Mouse (Mus musculus): ENCODE data around the gene Parvg. TPM values are rescaled to one million over a fixed set of nuclear protein-coding genes. Genes with fewer than 3 reads are reported as not detected.

Gene Parvg
- polyA plus RNA-seq, 1 experiment from 2014 or later = 1.1 TPM

- peak overlapping the region; percentile 86 for H3K27ac ChIP-seq (ENCODE audit: low read length)
- H3K4me1 ChIP-seq (ENCODE audit: control insufficient read depth, insufficient read depth, low read length) = peaks cover 64% of the 10 kb centered on the region
- H3K36me3 ChIP-seq (ENCODE audit: control insufficient read depth, insufficient read depth, low read length) = no peaks in the 10 kb centered on the region
- H3K4me2 ChIP-seq (ENCODE audit: low read length) = no peak overlapping the region
- H3K4me3 ChIP-seq (ENCODE audit: low read depth, low read length) = no peak overlapping the region
- ATAC-seq = no peak
- no peaks in the 10 kb centered on the region for H3K9me3 ChIP-seq (replicated peaks; ENCODE audit: control insufficient read depth, low read length, poor library complexity, severe bottlenecking)
- no peaks in the 10 kb centered on the region for H3K27me3 ChIP-seq (ENCODE audit: control insufficient read depth, insufficient read depth, low read depth, low read length)
- 0 out of 2 replicates have a peak overlapping the region, but pooled peaks have one; percentile 42 for H3K9ac ChIP-seq (ENCODE audit: low read depth, low read length)
- WGBS = 34% methylated on average over 2 of the region's 2 CpGs
These were observed 23.2 kb upstream of the Parvg start for GRCm38 (mm10) chr15:84300591-84300990.

DNA sequence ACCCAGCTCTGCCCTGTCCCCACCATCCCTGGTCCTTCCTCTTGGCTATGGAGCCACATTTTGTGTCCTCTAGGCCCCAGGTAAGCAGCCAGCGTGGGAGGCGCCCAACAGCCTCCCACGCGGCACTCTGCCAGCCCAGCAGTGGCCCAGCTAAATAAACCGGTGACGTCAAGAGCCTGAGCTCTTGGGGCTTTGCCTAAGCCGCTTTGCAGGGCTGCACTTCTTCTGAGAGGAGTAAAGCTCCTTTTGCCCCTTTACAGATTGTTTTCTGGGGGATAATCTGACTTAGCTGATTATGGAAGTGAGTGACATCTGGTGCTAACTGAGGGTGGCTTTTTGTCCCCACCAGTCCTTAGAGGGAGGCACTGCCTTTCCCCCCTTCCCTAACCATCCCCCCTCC, 22.8 kb upstream of the Parvg start:
- H3K9ac ChIP-seq (ENCODE audit: low read depth, low read length) = no peak overlapping the region
- H3K4me3 ChIP-seq (ENCODE audit: low read depth, low read length) = no peak overlapping the region
- ATAC-seq = no peak
- H3K4me2 ChIP-seq (ENCODE audit: low read length) = no peak overlapping the region
- no peaks in the 10 kb centered on the region for H3K27me3 ChIP-seq (ENCODE audit: control insufficient read depth, insufficient read depth, low read depth, low read length)
- no peaks in the 10 kb centered on the region for H3K9me3 ChIP-seq (replicated peaks; ENCODE audit: control insufficient read depth, low read length, poor library complexity, severe bottlenecking)
- no peaks in the 10 kb centered on the region for H3K36me3 ChIP-seq (ENCODE audit: control insufficient read depth, insufficient read depth, low read length)
- WGBS = 10% methylated on average over 7 of the region's 7 CpGs
- peaks cover 67% of the 10 kb centered on the region for H3K4me1 ChIP-seq (ENCODE audit: control insufficient read depth, insufficient read depth, low read length)
- peak overlapping the region; percentile 86 for H3K27ac ChIP-seq (ENCODE audit: low read length)

DNA sequence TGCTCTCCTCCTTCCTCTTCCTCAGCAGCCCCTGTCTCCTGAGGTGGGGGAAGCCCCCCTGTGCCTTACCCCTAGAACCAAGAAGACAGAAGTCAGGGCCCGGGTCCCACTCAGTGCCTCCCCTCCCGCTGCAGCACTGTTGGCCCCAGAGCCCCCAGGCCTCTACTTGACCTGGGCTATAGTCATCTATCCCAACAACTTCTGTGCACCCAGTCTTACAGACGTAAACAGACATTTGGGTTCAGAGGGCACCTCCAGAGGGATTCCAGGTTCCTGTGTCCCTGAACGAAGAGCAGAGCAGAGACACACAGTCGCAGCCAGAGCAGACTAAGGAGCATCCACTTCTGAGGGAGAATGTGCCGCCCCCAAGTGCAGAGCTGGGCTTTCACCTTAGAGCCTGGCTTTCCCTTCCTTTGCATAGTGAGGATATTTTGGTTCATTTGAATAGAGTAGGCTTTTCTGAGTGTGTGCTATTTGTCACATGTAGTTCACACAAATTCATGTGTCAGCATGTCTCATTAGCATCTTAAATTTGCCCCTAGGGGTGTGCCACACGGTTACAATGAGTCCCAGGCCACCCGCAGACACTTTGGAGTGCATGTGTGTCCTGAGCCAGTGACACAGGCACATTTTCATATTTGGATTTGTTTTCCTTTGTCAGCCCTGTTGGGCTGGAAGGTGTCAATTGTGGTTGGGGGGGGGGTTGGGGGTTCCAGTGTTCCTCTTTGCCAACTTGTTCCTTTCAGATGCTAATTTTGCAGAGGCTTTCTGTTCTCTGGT, 22.0 kb upstream of the Parvg start:
- H3K9me3 ChIP-seq (replicated peaks; ENCODE audit: control insufficient read depth, low read length, poor library complexity, severe bottlenecking) = no peaks in the 10 kb centered on the region
- H3K4me3 ChIP-seq (ENCODE audit: low read depth, low read length) = no peak overlapping the region
- H3K4me1 ChIP-seq (ENCODE audit: control insufficient read depth, insufficient read depth, low read length) = peaks cover 67% of the 10 kb centered on the region
- H3K36me3 ChIP-seq (ENCODE audit: control insufficient read depth, insufficient read depth, low read length) = no peaks in the 10 kb centered on the region
- no peaks in the 10 kb centered on the region for H3K27me3 ChIP-seq (ENCODE audit: control insufficient read depth, insufficient read depth, low read depth, low read length)
- no peak overlapping the region for H3K4me2 ChIP-seq (ENCODE audit: low read length)
- H3K27ac ChIP-seq (ENCODE audit: low read length) = peak overlapping the region; percentile 86
- ATAC-seq = no peak
- WGBS = 10% methylated on average over 8 of the region's 8 CpGs
- no peak overlapping the region for H3K9ac ChIP-seq (ENCODE audit: low read depth, low read length)

DNA sequence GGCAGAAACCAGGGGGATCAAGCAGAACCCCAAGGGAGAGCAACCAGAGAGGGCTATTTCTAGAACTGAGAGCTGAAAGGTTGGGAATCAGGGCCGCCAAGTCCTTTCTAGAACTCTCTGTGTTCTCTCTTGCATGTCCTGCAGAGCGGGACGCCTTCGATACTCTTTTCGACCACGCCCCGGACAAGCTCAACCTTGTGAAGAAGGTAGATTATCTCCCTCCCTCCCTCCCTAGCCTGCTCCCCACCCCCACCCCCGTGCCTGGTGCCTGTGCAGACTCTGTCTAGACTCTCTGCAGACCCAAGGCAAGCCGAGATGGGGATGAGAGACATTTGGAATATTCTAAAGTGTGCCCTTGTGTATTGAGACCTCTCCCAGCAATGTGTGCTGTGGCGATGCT, 20.6 kb upstream of the Parvg start:
- Histone ChIP-seq H3K9me3 (replicated peaks; ENCODE audit: control insufficient read depth, low read length, poor library complexity, severe bottlenecking) (no peaks in the 10 kb centered on the region), H3K4me2 (ENCODE audit: low read length) (no peak overlapping the region), H3K27ac (ENCODE audit: low read length) (no peak overlapping the region), H3K36me3 (ENCODE audit: control insufficient read depth, insufficient read depth, low read length) (no peaks in the 10 kb centered on the region), H3K4me3 (ENCODE audit: low read depth, low read length) (no peak overlapping the region), H3K9ac (ENCODE audit: low read depth, low read length) (no peak overlapping the region), H3K27me3 (ENCODE audit: control insufficient read depth, insufficient read depth, low read depth, low read length) (no peaks in the 10 kb centered on the region), H3K4me1 (ENCODE audit: control insufficient read depth, insufficient read depth, low read length) (peaks cover 63% of the 10 kb centered on the region)
- no peak for ATAC-seq
- WGBS = 45% methylated on average over 10 of the region's 10 CpGs

GRCm38 (mm10) chr15:84305333-84305732, 18.5 kb upstream of the Parvg start:
- Histone ChIP-seq H3K36me3 (ENCODE audit: control insufficient read depth, insufficient read depth, low read length) (no peaks in the 10 kb centered on the region), H3K4me1 (ENCODE audit: control insufficient read depth, insufficient read depth, low read length) (peaks cover 43% of the 10 kb centered on the region), H3K4me3 (ENCODE audit: low read depth, low read length) (no peak overlapping the region), H3K27ac (ENCODE audit: low read length) (peak overlapping the region; percentile 61), H3K4me2 (ENCODE audit: low read length) (no peak overlapping the region), H3K9ac (ENCODE audit: low read depth, low read length) (peak overlapping the region; percentile 7; the same call in 1 of the 2 replicates), H3K9me3 (replicated peaks; ENCODE audit: control insufficient read depth, low read length, poor library complexity, severe bottlenecking) (no peaks in the 10 kb centered on the region), H3K27me3 (ENCODE audit: control insufficient read depth, insufficient read depth, low read depth, low read length) (no peaks in the 10 kb centered on the region)
- WGBS = 17% methylated on average over 10 of the region's 10 CpGs
- no peak for ATAC-seq

GRCm38 (mm10) chr15:84310271-84310670, 13.6 kb upstream of the Parvg start:
- Histone ChIP-seq H3K4me3 (ENCODE audit: low read depth, low read length) (no peak overlapping the region), H3K27ac (ENCODE audit: low read length) (no peak overlapping the region), H3K9ac (ENCODE audit: low read depth, low read length) (no peak overlapping the region), H3K36me3 (ENCODE audit: control insufficient read depth, insufficient read depth, low read length) (no peaks in the 10 kb centered on the region), H3K27me3 (ENCODE audit: control insufficient read depth, insufficient read depth, low read depth, low read length) (no peaks in the 10 kb centered on the region), H3K9me3 (replicated peaks; ENCODE audit: control insufficient read depth, low read length, poor library complexity, severe bottlenecking) (no peaks in the 10 kb centered on the region), H3K4me1 (ENCODE audit: control insufficient read depth, insufficient read depth, low read length) (peaks cover 29% of the 10 kb centered on the region), H3K4me2 (ENCODE audit: low read length) (no peak overlapping the region)
- ATAC-seq = no peak
- WGBS = 47% methylated on average over 11 of the region's 11 CpGs

DNA sequence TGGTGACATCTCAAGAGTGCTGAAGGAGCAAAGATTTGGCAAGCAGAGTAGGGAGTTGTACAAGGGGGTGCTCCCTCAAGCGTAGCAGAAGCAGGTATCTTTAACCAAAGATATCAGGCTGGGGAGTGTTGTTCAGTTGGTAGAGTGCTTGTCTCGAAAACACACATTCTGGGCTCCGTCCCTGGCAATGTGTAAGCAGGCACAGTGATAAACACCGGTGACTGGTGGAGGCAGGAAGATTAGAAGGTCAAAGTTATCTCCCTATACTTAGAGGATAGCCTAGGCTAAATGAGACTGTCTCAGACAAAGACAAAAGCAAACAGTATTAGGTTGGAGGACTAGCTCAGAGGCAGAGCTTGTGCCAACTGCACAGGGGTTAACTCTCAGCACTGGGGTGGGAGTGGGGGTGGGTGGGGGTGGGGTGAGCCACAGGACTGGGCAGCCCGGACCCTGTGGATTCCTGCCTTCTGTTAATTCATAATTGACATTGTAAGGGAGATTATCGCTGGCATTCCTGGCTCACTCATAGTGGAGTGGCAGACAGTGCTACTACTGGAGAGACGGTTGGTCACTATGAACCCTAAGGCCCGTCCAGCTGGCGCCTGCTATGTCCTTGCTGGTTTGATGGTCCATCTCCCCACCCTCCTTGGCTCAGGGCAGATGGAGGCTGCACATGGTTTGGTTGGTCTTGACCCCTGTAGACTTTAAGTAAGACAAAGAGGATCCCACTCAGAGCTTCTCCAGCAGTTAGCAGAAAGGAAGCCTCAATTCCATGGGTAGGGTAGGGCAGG, 12.3 kb upstream of the Parvg start:
- Histone ChIP-seq H3K4me1 (ENCODE audit: control insufficient read depth, insufficient read depth, low read length) (peaks cover 29% of the 10 kb centered on the region), H3K4me2 (ENCODE audit: low read length) (no peak overlapping the region), H3K4me3 (ENCODE audit: low read depth, low read length) (no peak overlapping the region), H3K36me3 (ENCODE audit: control insufficient read depth, insufficient read depth, low read length) (no peaks in the 10 kb centered on the region), H3K9ac (ENCODE audit: low read depth, low read length) (no peak overlapping the region), H3K27ac (ENCODE audit: low read length) (no peak overlapping the region), H3K9me3 (replicated peaks; ENCODE audit: control insufficient read depth, low read length, poor library complexity, severe bottlenecking) (no peaks in the 10 kb centered on the region), H3K27me3 (ENCODE audit: control insufficient read depth, insufficient read depth, low read depth, low read length) (no peaks in the 10 kb centered on the region)
- WGBS = 76% methylated on average over 9 of the region's 9 CpGs
- ATAC-seq = no peak

DNA sequence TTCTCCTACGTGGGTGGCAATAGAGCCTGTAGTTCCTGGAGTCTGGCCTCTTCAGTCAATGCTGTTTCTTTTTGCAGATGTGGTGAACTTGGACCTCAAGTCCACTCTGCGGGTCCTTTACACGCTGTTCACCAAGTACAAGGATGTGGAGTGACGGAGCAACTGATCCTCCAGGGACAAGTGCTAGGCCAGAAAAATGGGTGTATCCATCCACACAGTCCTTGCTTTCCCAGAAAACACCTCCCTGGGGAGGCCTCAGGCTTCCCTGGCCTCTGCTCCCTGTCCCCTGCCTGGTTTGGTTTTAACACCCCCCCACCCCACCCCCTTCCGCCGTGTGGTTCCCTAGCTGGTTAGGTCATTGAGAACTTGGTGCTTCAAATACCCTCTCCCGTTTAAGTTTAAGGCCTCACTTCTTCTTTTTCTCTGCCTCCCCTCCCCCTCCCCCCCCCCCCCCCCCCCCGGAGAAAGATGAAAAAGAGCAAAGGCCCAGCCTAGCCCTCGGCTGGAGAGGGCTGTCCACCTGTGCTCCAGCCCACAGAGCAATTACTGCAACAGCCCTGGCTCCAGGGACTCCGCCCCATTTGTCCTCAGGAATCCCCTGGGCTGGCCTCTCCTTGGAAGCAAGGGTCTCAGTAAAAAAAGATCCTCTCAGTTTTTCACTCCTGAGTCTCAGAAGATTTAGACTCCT, 10.8 kb upstream of the Parvg start:
- Histone ChIP-seq H3K36me3 (ENCODE audit: control insufficient read depth, insufficient read depth, low read length) (no peaks in the 10 kb centered on the region), H3K4me2 (ENCODE audit: low read length) (no peak overlapping the region), H3K9ac (ENCODE audit: low read depth, low read length) (no peak overlapping the region), H3K4me3 (ENCODE audit: low read depth, low read length) (no peak overlapping the region), H3K4me1 (ENCODE audit: control insufficient read depth, insufficient read depth, low read length) (peaks cover 29% of the 10 kb centered on the region), H3K27ac (ENCODE audit: low read length) (no peak overlapping the region), H3K9me3 (replicated peaks; ENCODE audit: control insufficient read depth, low read length, poor library complexity, severe bottlenecking) (no peaks in the 10 kb centered on the region), H3K27me3 (ENCODE audit: control insufficient read depth, insufficient read depth, low read depth, low read length) (no peaks in the 10 kb centered on the region)
- no peak for ATAC-seq
- 62% methylated on average over 9 of the region's 10 CpGs for WGBS

GRCm38 (mm10) chr15:84313566-84313878, 10.3 kb upstream of the Parvg start:
- 0 out of 2 replicates have a peak overlapping the region, but pooled peaks have one; percentile 28 for H3K27ac ChIP-seq (ENCODE audit: low read length)
- no peak for ATAC-seq
- no peaks in the 10 kb centered on the region for H3K36me3 ChIP-seq (ENCODE audit: control insufficient read depth, insufficient read depth, low read length)
- WGBS = 30% methylated on average over 9 of the region's 9 CpGs
- no peak overlapping the region for H3K4me3 ChIP-seq (ENCODE audit: low read depth, low read length)
- peaks cover 29% of the 10 kb centered on the region for H3K4me1 ChIP-seq (ENCODE audit: control insufficient read depth, insufficient read depth, low read length)
- H3K9me3 ChIP-seq (replicated peaks; ENCODE audit: control insufficient read depth, low read length, poor library complexity, severe bottlenecking) = no peaks in the 10 kb centered on the region
- H3K27me3 ChIP-seq (ENCODE audit: control insufficient read depth, insufficient read depth, low read depth, low read length) = no peaks in the 10 kb centered on the region
- 0 out of 2 replicates have a peak overlapping the region, but pooled peaks have one; percentile 20 for H3K9ac ChIP-seq (ENCODE audit: low read depth, low read length)
- no peak overlapping the region for H3K4me2 ChIP-seq (ENCODE audit: low read length)

All from midbrain, embryonic 16.5 days (tissue).